Mouse (Mus musculus) lung, embryonic 14.5 days (tissue): ENCODE measurements around the gene Krt18. TPM values are rescaled to one million over a fixed set of nuclear protein-coding genes. Genes with fewer than 3 reads are reported as not detected.

Experiments used
- ATAC-seq: fragments of 200-750 bp; cut with Nextera tagmentation; 2 replicates; pipeline ENCODE4 v1.8.0; 2017; ENCODE audit warnings: mild to moderate bottlenecking, moderate TSS enrichment, moderate library complexity; ENCODE audit not compliant: insufficient read depth
- DNase-seq: peaks from one replicate; pipeline ENCODE4 v3.0.0-alpha.2; 2015
- H3K27ac ChIP-seq: fragments of 300-500 bp; sonication (generic); 2 replicates; pipeline ENCODE4 v1.5.1; 2014; ENCODE audit warnings: low read depth, mild to moderate bottlenecking, moderate library complexity
- H3K27me3 ChIP-seq: fragments of 300-500 bp; sonication (generic); 2 replicates; pipeline ENCODE4 v1.6.1; 2014; ENCODE audit warnings: low read length, control low read depth; ENCODE audit not compliant: insufficient read depth
- H3K36me3 ChIP-seq: fragments of 300-500 bp; sonication (generic); 2 replicates; pipeline ENCODE4 v1.6.1; 2014; ENCODE audit warnings: control low read depth; ENCODE audit not compliant: insufficient read depth
- H3K4me1 ChIP-seq: fragments of 300-500 bp; sonication (generic); 2 replicates; pipeline ENCODE4 v1.6.1; 2014; ENCODE audit warnings: antibody characterized with exemption, control low read depth; ENCODE audit not compliant: insufficient read depth
- H3K4me2 ChIP-seq: fragments of 300-500 bp; sonication (generic); 2 replicates; pipeline ENCODE4 v1.6.1; 2014; ENCODE audit warnings: mild to moderate bottlenecking
- H3K4me3 ChIP-seq: fragments of 300-500 bp; sonication (generic); 2 replicates; pipeline ENCODE4 v1.5.1; 2014; ENCODE audit warnings: low read depth, low read length
- H3K9ac ChIP-seq: fragments of 300-500 bp; sonication (generic); 2 replicates; pipeline ENCODE4 v1.6.1; 2014
- H3K9me3 ChIP-seq: fragments of 300-500 bp; sonication (generic); 2 replicates; pipeline ENCODE4 v1.6.1; 2016; ENCODE audit warnings: low read depth, low read length, control low read depth
- CTCF ChIP-seq: IDR thresholded peaks from 2 replicates; pipeline ENCODE4 v1.5.1; 2016; ENCODE audit warnings: antibody characterized with exemption, low read depth
- WGBS: fragments of 180-500 bp; shearing (Covaris S2); extraction: QIAGEN DNeasy Blood & Tissue Kit; methylation state at CpG from one replicate; pipeline ENCODE4 v1.1.7; 2014; 5-methylcytosine and 5-hydroxymethylcytosine counted together
- polyA plus RNA-seq: library from polyadenylated mRNA; unstranded; fragments of >200 nt; fragmentation: Nextera tagmentation; extraction: Ambion mirVana; gene quantifications from 2 replicates; pipeline ENCODE4 v1.2.1, GENCODE M21; 2014

Krt18 gene
- polyA plus RNA-seq, 1 experiment from 2014 or later, result 148 TPM

DNA sequence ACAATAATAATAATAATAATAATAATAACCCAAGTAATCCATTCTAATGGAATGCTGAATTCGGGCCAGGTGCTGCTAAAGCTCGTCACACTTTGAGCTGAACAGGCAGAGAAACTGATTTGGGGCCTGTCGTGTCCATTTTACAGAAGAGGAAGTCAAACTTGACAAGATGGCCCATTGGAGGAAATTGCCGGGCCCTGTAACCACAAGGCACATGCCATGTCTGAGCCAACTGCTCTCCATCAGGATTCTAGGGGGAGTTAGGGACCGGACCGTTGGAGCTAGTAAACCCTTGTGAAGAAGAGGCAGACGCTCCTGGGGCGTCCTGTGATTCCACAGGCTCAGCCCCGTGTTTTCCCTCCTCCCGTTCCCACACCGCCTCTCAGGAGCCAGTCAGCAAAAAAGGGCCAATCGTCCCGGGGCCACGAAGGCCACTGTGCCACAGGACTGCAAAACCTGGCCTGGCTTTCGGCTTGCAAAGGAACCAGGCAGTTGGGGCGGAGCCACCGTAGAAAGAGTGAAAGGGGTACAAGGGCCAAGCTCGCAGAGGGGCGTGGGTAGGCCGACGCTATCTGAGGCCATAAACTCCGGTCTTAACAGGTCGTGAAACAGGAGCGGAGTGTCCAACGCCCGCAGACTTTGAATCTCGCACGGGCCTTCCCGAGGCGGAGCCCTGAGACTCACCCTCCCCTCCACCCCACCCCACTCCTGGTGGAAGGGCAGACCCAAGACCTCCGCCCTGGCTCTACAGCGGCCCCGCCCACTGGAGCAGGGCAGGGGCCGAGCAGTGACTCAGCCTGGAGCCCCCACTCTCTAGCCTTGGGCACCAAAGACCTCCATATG lies 25.1 kb upstream of the Krt18 start:
- ATAC-seq (peak; percentile 68), DNase-seq (peak; percentile 70)
- WGBS, result 5% methylated on average over 34 of the region's 34 CpGs
- peak overlapping the region; percentile 62 for H3K4me2 ChIP-seq
- peak overlapping the region; percentile 47 for H3K4me3 ChIP-seq
- peaks cover 38% of the 10 kb centered on the region for H3K27me3 ChIP-seq
- peaks cover 9% of the 10 kb centered on the region; the same call in 1 of the 2 replicates for H3K36me3 ChIP-seq
- H3K27ac ChIP-seq, result peak overlapping the region; percentile 74
- H3K4me1 ChIP-seq, result no peaks in the 10 kb centered on the region; the same call in 1 of the 2 replicates
- no peak for TF ChIP-seq CTCF
- H3K9me3 ChIP-seq, result no peaks in the 10 kb centered on the region
- peak overlapping the region; percentile 52 for H3K9ac ChIP-seq

DNA sequence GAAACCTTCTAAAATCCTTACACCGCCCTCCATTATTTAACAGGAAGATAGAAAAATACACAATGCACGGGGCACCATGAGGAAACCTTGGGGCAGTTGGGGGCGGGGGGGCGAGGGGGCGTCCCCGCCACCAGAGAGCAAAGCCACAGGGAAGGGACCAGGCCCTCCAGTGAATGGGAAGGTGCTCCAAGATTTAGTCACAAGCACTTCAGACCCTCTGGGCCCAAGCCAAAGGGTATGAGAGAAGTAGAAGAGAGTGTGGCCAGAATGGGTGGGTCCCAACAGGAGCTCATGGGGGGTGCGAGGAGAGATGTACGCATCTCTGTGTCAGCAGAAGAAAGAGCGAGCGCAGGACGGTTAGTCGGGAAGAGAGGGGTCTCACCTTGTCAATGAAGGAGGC lies 24.5 kb upstream of the Krt18 start:
- Histone ChIP-seq H3K27ac (peak overlapping the region; percentile 74), H3K36me3 (peaks cover 9% of the 10 kb centered on the region; the same call in 1 of the 2 replicates), H3K4me2 (peak overlapping the region; percentile 62), H3K27me3 (peaks cover 38% of the 10 kb centered on the region), H3K4me1 (no peaks in the 10 kb centered on the region; the same call in 1 of the 2 replicates), H3K9me3 (no peaks in the 10 kb centered on the region), H3K9ac (peak overlapping the region; percentile 52), H3K4me3 (peak overlapping the region; percentile 47)
- ATAC-seq (0 out of 2 replicates have a peak, but pooled peaks have one; percentile 10), DNase-seq (no peak)
- TF ChIP-seq CTCF, result no peak
- WGBS, result 21% methylated on average over 12 of the region's 12 CpGs

DNA sequence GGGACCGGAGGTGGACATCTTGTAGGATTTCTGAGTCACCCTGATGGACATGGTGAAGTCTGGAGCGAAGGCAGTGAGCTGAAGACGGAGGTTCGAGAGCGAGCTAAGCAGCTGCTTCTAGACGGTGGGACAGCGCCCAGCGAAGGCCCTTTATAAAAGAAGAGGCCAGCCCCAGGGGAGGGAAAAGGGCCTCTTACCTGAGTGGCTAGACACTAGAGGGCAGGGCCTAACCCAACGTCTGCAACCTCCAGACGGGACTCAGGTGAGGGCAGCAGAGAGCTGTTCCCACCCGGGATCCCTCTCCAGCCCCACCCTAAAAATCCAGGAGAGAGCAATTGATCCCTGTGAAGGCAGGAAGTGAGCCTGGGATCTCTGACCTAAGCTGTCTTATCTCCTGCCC lies 23.8 kb upstream of the Krt18 start, which contains the start of gene Krt8:
Gene Krt8, minus strand, starts transcription at position 294 of the 400 bp plus-strand sequence.
- ATAC-seq (peak; percentile 63), DNase-seq (peak; percentile 75)
- Histone ChIP-seq H3K36me3 (peaks cover 6% of the 10 kb centered on the region; the same call in 1 of the 2 replicates), H3K4me2 (peak within 1 kb of the TSS; percentile 62), H3K27ac (peak within 1 kb of the TSS; percentile 74), H3K27me3 (peaks cover 38% of the 10 kb centered on the region), H3K4me1 (no peaks in the 10 kb centered on the region; the same call in 1 of the 2 replicates), H3K4me3 (peak within 1 kb of the TSS; percentile 47), H3K9ac (peak within 1 kb of the TSS; percentile 52), H3K9me3 (no peaks in the 10 kb centered on the region)
- peak; percentile 64 for TF ChIP-seq CTCF
- WGBS, result 29% methylated on average over 11 of the region's 11 CpGs

DNA sequence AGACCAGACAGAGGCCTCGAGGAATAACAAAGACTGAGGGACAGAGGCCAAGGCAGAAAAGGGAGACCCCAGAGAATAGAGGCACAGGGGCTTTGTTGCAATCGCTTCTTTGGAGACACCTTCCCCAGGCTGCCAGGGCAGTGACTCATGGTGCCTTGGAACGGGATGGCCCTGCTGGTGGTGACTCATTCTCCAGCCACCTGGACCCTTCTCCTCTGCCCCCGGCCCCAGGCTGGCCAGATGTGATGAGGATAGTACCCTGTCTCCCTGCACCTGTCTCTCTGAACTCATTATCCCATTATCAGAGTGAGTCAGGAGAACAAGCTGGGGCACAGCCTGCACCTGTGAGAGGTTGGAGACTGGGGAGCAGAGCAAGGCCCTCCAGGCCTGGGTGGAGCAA lies 22.7 kb upstream of the Krt18 start:
- ATAC-seq (no peak), DNase-seq (no peak)
- no peak overlapping the region for H3K9ac ChIP-seq
- H3K27ac ChIP-seq, result peak overlapping the region; percentile 46; the same call in 1 of the 2 replicates
- H3K27me3 ChIP-seq, result peaks cover 38% of the 10 kb centered on the region
- WGBS, result 36% methylated on average over 4 of the region's 4 CpGs
- 0 out of 2 replicates have a peak, but pooled peaks cover 4% of the 10 kb centered on the region for H3K36me3 ChIP-seq
- no peak overlapping the region for H3K4me3 ChIP-seq
- H3K4me2 ChIP-seq, result no peak overlapping the region
- no peaks in the 10 kb centered on the region for H3K9me3 ChIP-seq
- no peak for TF ChIP-seq CTCF
- no peaks in the 10 kb centered on the region; the same call in 1 of the 2 replicates for H3K4me1 ChIP-seq

DNA sequence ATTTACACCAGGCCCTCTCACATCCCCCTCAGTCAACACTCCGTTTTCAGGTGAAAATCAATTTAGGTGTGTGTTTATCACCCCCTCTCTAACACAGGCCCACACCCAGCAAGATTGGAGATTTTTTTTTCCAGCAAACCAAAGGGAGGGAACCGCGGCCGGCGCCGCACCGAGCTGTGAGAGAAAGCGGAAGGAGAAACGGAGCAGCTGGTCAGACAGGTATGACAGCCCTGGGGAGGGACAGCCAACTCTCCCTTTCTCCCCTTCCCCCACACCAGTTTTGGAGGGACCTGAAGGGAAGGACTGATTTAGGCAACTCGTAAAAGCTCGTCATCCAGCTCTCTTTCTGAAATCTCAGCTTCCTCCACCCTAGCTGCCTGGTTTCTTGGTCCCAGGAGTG lies 21.7 kb upstream of the Krt18 start:
- DNase-seq, result peak; percentile 67
- H3K4me3 ChIP-seq, result no peak overlapping the region
- 21% methylated on average over 11 of the region's 11 CpGs for WGBS
- H3K27ac ChIP-seq, result peak overlapping the region; percentile 81
- H3K4me2 ChIP-seq, result peak overlapping the region; percentile 21; the same call in 1 of the 2 replicates
- no peak for ATAC-seq
- no peaks in the 10 kb centered on the region for H3K9me3 ChIP-seq
- H3K9ac ChIP-seq, result no peak overlapping the region
- no peak for TF ChIP-seq CTCF
- peaks cover 38% of the 10 kb centered on the region for H3K27me3 ChIP-seq
- H3K36me3 ChIP-seq, result no peaks in the 10 kb centered on the region
- H3K4me1 ChIP-seq, result no peaks in the 10 kb centered on the region; the same call in 1 of the 2 replicates

DNA sequence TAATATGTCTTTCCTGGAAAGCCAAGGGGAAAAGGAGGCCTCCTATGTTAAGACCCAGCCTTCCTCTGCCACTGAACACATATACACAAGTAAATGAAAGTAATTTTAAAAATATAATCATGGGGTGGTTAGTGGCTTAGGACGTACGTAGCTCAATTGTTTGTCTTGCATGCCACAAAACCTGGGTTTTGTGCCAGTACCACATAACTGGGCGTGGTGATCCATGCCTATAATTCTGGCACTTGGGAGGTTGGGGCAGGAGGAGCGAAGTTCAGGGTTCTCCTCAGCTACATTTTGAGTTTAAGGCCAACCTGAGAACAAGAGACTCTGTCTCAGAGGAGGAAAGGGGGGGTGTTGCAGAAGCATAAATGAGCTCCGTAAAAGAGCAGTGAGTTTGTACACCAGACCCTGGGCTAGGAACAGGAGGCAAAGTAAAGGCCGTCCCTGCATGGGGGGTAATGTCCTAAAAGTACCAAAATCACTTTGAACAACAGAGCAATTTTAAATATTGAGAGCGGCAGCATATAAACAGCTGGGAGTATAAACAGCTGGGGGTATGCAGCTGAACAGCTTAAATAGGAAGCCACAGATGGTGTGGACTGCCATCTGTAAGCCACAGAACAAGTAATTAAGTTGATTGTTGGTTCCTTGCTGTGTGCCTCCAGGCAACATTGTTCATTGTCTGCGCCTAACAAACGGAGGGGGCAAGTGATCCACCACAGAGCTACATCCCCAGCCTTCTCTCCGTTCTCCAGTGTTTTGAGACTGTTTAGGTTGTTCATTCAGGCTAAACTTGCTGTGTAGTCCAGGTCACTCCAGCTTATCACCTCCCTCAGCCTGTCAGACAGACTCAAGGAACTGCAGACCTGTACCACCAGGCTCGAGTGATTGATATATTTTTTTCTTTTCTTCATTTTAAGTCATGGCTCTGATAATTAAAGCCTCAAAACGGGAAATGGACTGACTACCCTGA lies 20.6 kb upstream of the Krt18 start:
- no peak overlapping the region for H3K4me3 ChIP-seq
- no peak overlapping the region for H3K4me2 ChIP-seq
- no peak for ATAC-seq
- WGBS, result 50% methylated on average over 12 of the region's 12 CpGs
- H3K27me3 ChIP-seq, result peaks cover 31% of the 10 kb centered on the region
- H3K4me1 ChIP-seq, result no peaks in the 10 kb centered on the region; the same call in 1 of the 2 replicates
- peak; percentile 28 for DNase-seq
- no peaks in the 10 kb centered on the region for H3K36me3 ChIP-seq
- H3K27ac ChIP-seq, result peak overlapping the region; percentile 81
- TF ChIP-seq CTCF, result no peak
- no peaks in the 10 kb centered on the region for H3K9me3 ChIP-seq
- no peak overlapping the region for H3K9ac ChIP-seq
